Mouse (Mus musculus): ENCODE measurements around the gene Bms1.

Bms1 gene

DNA sequence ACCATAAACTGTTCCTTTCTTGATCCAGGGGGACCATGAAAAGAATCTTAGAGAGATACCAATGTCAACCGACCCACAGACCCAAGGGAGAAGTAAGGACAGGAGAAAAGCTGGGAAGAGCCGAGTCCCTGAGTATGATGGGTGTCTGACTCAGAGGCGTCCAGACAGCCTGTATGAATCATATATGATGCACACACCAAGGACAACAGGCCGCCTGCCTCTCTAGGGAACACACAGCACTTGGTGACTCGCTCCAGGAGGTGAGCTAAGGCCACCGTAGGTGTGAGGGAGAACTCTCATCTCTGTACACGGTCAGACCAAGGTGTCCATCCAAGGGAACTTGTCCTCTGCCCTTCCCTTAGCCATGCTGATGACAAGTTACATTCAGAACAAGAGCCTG, 51.8 kb downstream of the Bms1 start:
- intact Hi-C loops (cut with DNase I): no loop called here

DNA sequence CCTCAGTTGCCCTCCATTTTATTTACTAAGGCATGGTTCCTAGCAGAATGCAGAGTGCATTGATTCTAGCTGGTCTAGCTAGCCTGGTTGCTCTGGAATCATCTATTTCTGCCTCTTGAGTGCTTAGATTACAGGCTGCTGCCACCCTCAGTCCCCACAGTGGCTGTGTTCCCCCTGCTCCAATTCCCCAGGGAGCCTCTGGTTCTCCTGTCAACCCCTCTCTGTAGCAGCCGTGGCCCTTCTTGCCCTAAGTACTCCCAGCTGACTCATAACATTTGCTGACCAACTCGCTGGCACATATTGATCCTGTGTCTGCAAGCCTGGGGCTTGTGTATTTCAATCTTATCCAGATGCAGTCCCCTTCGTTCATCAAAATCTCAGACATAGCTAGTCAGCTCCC, 53.1 kb downstream of the Bms1 start:
- intact Hi-C loops (cut with DNase I): no loop called here

GRCm38 (mm10) chr6:118365781-118366180, 53.5 kb downstream of the Bms1 start:
- intact Hi-C loops (cut with DNase I): no loop called here

DNA sequence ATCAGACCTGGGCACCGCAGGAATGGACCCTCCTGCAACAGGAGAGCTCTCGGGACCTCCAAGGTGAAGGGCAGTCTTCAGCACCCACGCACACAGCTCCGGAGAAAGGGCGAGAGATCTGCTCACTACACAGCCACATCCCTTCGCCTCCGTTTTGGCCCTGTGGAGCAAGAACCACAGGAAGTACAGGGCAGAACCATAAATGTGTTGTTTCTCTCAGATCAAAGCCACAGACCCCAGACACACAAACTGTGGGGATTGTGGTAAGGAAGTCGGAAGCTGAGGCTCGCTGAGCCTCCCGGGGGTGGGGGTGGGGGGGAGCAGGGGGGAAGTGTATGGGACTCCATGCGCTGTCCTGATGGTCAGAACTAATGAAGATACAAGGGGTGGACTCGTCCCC, 68.9 kb downstream of the Bms1 start:
- intact Hi-C loops (cut with DNase I): no loop called here

DNA sequence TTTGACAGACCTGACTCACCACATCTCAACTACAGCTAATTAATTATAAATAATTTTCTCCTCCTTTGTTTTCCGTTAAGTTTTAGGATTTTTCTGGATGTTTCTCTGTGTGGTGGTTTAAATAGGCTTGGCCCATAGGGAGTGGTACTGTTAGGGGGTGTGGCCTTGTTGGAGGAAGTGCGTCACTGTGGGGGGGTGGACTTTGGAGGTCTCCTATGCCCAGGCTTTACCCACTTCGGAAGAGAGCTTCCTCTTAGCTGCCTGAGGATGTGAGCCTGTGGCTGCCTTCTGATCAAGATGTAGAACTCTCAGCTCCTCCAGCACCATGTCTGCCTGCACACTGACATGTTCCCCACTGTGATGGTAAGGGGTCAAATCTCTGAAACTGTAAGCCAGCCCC, 71.1 kb downstream of the Bms1 start:
- intact Hi-C loops (cut with DNase I): no loop called here

GRCm38 (mm10) chr6:118347291-118347690, 72.0 kb downstream of the Bms1 start:
- intact Hi-C loops (cut with DNase I): no loop called here

- intact Hi-C loops (cut with DNase I): no loop called here
Observed at GRCm38 (mm10) chr6:118341861-118342485, 77.3 kb downstream of the Bms1 start.

DNA sequence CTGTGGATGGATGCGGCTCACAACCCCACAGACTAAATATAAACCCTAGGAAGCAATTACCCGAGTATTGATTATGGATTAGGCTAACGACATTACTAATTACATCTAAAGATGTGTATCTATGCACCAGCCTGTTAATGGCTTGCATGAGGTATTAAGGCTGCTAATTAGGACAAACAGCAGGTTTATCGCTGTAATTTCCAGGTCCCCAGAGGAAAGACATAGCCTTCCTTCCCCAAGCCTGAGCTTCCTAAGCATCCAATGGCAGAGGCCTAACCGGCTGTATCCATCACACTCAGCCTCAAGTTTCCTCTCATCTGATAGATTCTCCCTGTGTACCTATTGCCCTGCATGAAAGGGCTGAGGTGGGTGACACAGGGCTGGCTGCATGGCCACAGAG, 81.6 kb downstream of the Bms1 start:
- intact Hi-C loops (cut with DNase I): no loop called here

DNA sequence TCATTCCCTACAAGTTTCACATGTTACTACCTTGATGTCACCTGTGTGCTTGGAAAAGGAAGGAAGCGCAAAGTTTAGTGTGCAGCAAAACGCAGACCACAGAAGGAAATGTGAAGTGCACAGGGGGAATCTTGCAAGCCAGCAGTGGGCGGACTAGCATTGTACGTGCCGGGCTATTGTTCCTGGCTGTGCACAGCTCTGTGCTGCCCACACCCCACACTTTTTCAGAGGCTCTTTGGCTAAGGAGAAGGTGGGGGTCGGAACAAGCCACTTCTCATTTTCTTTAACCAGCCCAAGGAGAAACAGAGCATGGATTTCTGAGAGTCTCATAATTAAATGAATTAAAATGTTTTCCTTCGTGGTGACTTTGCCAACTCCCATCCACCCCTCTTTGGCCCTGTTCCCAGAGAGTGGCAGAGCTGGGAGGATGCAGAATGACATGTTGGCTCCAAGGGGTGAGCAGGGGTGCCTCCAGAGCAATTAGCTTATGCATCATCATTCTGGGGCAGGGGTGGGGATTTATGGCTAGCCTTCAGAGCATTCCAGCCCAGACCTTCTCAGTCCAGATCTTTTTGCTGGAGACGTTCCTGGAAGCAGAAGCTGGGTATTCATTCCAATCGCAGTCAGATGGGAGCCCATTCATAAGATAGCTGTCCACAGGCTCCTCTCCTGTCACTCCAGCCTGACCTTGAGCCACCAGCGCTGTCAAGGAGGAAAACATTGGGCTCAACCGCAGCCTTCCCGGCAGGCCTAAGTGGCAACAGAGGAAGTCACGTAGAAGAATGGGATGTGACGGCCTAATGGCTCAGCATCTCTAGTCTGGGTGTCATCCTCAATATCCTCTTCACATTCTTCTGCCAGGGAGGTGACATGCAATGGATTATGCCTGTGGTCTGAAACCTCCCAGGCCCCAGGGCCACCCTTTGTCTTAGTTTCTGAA, 82.5 kb downstream of the Bms1 start:
- intact Hi-C loops (cut with DNase I): no loop called here

GRCm38 (mm10) chr6:118335934-118336450, 83.3 kb downstream of the Bms1 start:
- intact Hi-C loops (cut with DNase I): no loop called here

- intact Hi-C loops (cut with DNase I): no loop called here
Observed at GRCm38 (mm10) chr6:118333861-118334260, 85.4 kb downstream of the Bms1 start.

Small RNA genes lying within 50 kb of the gene (microRNA-seq; reads per million reads assigned to microRNA genes)
- gene Gm25953: 0 reads per million in 2 experiments

Measured in adrenal gland (tissue).